Mouse (Mus musculus): ENCODE results near the gene C1qa.

- TF ChIP-seq CTCF (IDR thresholded peaks at IDR 0.05; ENCODE audit: low read depth, low read length) (no peak), POLR2A (IDR thresholded peaks at IDR 0.05; ENCODE audit: borderline replicate concordance, low read depth, low read length) (no peak)
Measured at GRCm38 (mm10) chr4:136891115-136891514, 7.5 kb downstream of the C1qa start.

All from bone marrow macrophage, adult 2 months (primary cell).